Mouse (Mus musculus) ovary, adult 10 weeks (tissue): ENCODE measurements around the gene Gm2035. TPM values are rescaled to one million over a fixed set of nuclear protein-coding genes. Genes with fewer than 3 reads are reported as not detected.

Source experiments
- polyA plus RNA-seq: library from polyadenylated mRNA; stranded (reverse); fragments of 350-450 nt; fragmentation: Illumina TruSeq; extraction: RNeasy Lipid Tissue Mini Kit (QIAGEN cat#74804); gene quantifications from one replicate; pipeline ENCODE4 v1.2.3, GENCODE M21; 2014

The Gm2035 gene
- not detected for polyA plus RNA-seq

DNA sequence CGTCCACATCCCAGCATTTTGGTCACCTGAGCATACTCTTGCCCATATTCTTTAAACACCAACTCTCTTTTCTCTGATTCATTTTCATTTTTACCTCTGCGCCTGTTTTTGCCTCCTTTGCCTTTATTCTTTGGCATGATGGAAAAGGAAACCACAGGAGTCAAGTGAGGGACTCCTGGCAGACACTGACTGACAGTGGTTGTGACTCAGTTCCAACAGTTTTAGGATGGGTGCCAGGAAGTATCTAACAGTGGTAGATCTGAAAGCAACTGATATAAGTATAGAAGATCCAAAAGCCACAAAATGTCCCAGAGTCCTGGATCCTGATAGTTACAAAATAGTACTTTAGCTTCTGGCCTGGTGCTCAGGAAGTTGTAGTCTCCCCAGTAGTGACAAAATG, at the start of gene Gm2035:
TSS of gene Gm2035 (minus strand) at position 137 of the 400 bp plus-strand sequence.

DNA sequence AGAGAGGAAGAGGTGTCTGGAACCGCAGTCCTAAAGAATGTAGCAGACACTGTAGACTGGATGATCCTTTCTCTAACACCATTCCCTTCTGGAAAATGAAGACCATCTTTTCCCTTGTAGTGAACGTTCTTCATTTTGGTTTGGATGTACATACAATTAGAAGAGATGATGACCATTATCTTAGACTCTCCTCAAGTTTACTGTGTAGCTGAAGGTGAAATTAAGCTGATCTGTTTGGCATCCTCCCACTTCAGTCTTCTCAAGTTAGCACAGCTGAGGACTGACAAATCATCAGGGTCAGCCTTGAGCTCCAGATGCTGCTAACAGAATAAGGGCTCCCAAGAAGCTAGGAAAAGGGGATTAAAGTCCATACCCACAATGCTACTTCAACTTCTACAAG, 34.1 kb upstream of the Gm2035 start, which contains the start of gene Gm2042:
TSS of gene Gm2042 (plus strand) at position 301 of the 400 bp plus-strand sequence.

DNA sequence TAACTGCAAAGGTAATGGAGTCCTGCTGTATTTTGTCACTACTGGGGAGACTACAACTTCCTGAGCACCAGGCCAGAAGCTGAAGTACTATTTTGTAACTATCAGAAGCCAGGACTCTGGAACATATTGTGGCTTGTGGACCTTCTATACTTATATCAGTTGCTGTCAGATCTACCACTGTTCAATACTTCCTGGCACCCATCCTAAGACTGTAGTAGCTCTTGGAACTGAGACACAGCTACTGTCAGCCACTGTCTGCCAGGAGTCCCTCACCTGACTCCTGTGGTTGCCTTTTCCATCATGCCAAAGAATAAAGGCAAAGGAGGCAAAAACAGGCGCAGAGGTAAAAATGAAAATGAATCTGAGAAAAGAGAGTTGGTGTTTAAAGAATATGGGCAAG, 24.6 kb downstream of the Gm2035 start, which contains the start of gene Gm2022:
TSS of gene Gm2022 (plus strand) at position 301 of the 400 bp plus-strand sequence.

DNA sequence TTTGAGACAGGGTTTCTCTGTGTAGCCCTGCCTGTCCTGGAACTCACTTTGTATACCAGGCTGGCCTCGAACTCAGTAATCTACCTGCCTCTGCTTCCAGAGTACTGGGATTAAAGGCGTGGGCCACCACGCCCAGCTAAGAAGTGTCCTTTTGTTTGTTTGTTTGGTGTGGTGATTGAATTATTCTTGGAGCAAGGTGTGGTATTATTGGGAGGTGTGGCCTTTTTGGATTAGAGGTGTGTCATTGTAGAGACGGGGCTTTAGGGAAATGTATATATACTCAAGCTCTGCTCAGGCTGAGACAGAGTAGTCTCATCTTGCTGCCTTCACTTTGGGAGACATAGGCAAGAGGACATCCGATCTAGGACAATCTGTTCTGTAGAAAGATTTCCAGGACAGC, 45.9 kb downstream of the Gm2035 start, which contains the start of gene Gm2016:
TSS of gene Gm2016 (plus strand) at position 301 of the 400 bp plus-strand sequence.

Other genes with a start within 250 kb of the Gm2035 start
- not detected for gene Gm21319, start 144.1 kb downstream of the Gm2035 start, polyA plus RNA-seq
- not detected for gene Gm21936, start 124.3 kb downstream of the Gm2035 start, polyA plus RNA-seq
- gene BB287469, start 103.3 kb downstream of the Gm2035 start, polyA plus RNA-seq, result not detected
- not detected for gene Gm2001, start 77.5 kb downstream of the Gm2035 start, polyA plus RNA-seq
- not detected for gene Gm2016, start 45.8 kb downstream of the Gm2035 start, polyA plus RNA-seq
- gene Gm2022, start 24.5 kb downstream of the Gm2035 start, polyA plus RNA-seq, result not detected
- 95.4 TPM for gene Gm2042, start 34.2 kb upstream of the Gm2035 start, polyA plus RNA-seq
- gene Gm2075, start 92.0 kb upstream of the Gm2035 start, polyA plus RNA-seq, result not detected
- not detected for gene Gm6803, start 98.9 kb upstream of the Gm2035 start, polyA plus RNA-seq
- not detected for gene Gm2056, start 107.1 kb upstream of the Gm2035 start, polyA plus RNA-seq
- gene Gm16368, start 163.8 kb upstream of the Gm2035 start, polyA plus RNA-seq, result not detected